Mouse (Mus musculus) spleen, adult 2 months (tissue): ENCODE data around the gene Aldh4a1. TPM values are rescaled to one million over a fixed set of nuclear protein-coding genes. Genes with fewer than 3 reads are reported as not detected.
A peak's percentile ranks its signal among the peaks of the same experiment; 100 is the strongest.

Experiments used
- DNase-seq, 2 experiments: peaks; one replicate each; pipeline versions ENCODE4 v3.0.0 to v3.0.0-alpha.2; 2012 to 2021; ENCODE audit warnings: low spot score in 2 of 2, low read depth in 1 of 2
- H3K27ac ChIP-seq: fragments of 200-500 bp; 2 replicates; pipeline ENCODE4 v1.5.1; 2012; ENCODE audit warnings: low read length, inconsistent platforms; ENCODE audit not compliant: insufficient read depth
- H3K27me3 ChIP-seq: fragments of 200-500 bp; 2 replicates; pipeline ENCODE4 v1.6.1; 2012; ENCODE audit warnings: mild to moderate bottlenecking, moderate library complexity, low read length, inconsistent platforms; ENCODE audit not compliant: control insufficient read depth, insufficient read depth
- H3K36me3 ChIP-seq: fragments of 200-500 bp; 2 replicates; pipeline ENCODE4 v1.6.1; 2012; ENCODE audit warnings: mild to moderate bottlenecking, low read length, inconsistent platforms; ENCODE audit not compliant: control insufficient read depth, insufficient read depth
- H3K4me1 ChIP-seq: fragments of 200-500 bp; 2 replicates; pipeline ENCODE4 v1.6.1; 2011; ENCODE audit warnings: inconsistent platforms; ENCODE audit not compliant: control insufficient read depth, insufficient read depth, insufficient read length
- H3K4me3 ChIP-seq: fragments of 200-500 bp; 2 replicates; pipeline ENCODE4 v1.5.1; 2011; ENCODE audit warnings: mild to moderate bottlenecking, inconsistent platforms; ENCODE audit not compliant: insufficient read depth, insufficient read length; ENCODE audit errors: extremely low read depth
- CTCF ChIP-seq: fragments of 200-500 bp; IDR thresholded peaks from 2 replicates; pipeline ENCODE4 v1.5.1; 2011; ENCODE audit warnings: mild to moderate bottlenecking, inconsistent platforms; ENCODE audit not compliant: insufficient read depth, insufficient read length, insufficient replicate concordance; ENCODE audit errors: extremely low read depth
- POLR2A ChIP-seq: fragments of 200-500 bp; IDR thresholded peaks from 2 replicates; pipeline ENCODE4 v1.6.1; 2011; ENCODE audit warnings: low read depth, low read length, inconsistent platforms
- WGBS: fragments of 180-500 bp; shearing (Covaris S2); methylation state at CpG from one replicate; pipeline ENCODE4 v1.1.7; 2018; 5-methylcytosine and 5-hydroxymethylcytosine counted together
- polyA plus RNA-seq: library from polyadenylated mRNA; depleted of rRNA; stranded (reverse); fragments of >200 nt; gene quantifications from 2 replicates; pipeline ENCODE4 v1.2.3, GENCODE M21; 2012

Gene Aldh4a1
- polyA plus RNA-seq, 1 experiment, result 18.9 TPM

DNA sequence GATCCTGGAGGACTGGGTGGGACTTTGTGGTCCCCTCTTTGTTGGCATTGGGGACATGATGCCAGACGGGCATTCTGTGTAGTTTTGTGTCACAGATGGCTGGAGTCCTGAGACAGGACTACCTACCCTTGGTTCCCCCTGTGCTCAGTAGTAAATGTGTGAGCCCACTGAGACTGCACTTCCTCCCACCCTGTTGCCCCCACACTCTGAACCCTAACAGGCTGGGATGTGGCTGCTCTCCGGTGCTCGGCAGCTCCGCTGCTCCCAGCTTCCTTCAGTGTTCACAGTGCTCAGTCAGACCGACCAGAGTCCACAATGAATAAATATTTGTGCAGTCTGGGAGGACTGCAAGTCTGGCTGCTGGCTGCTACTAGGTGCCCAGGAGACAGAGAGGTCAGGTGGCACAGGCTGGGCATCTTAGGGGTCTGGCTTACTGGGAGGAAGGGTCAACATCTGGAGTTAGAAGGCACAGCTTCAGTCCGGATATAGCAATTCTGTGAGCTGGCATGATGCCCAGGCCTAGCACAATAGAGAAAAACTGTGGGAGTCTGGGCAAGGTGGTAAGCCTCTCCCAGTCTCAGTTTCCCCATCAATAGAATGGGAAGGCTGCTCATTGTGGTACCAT is 41.1 kb upstream of the Aldh4a1 start:
- Histone ChIP-seq H3K27me3 (no peaks in the 10 kb centered on the region), H3K27ac (peak overlapping the region; percentile 31; the same call in 1 of the 2 replicates), H3K4me1 (peaks cover 14% of the 10 kb centered on the region; the same call in 1 of the 2 replicates), H3K4me3 (no peak overlapping the region), H3K36me3 (no peaks in the 10 kb centered on the region)
- TF ChIP-seq CTCF, result no peak
- no peak for TF ChIP-seq POLR2A
- DNase-seq, result no peak
- 33% methylated on average over 6 of the region's 6 CpGs for WGBS

DNA sequence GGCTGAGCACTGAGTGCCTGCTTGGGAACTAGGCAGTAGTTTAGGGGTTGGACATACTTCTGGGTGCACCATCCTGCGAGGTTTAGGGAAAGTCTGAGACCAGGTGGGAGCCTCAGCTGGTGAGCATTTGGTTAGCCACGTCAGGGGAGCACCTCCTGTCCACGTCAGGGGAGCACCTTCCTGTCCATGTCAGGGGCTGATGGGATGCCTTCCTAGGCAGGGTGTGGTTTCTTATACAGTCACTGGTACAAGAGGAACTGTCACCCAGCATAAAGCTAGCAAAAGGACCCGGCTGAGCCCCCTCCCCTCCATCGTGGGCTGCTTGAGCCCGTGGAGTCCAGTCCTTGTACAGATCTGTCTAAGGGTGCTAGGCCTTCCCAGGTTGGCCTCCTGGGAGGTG is 40.3 kb upstream of the Aldh4a1 start:
- no peak for DNase-seq
- no peak overlapping the region for H3K27ac ChIP-seq
- peaks cover 14% of the 10 kb centered on the region; the same call in 1 of the 2 replicates for H3K4me1 ChIP-seq
- H3K4me3 ChIP-seq, result no peak overlapping the region
- no peaks in the 10 kb centered on the region for H3K27me3 ChIP-seq
- no peaks in the 10 kb centered on the region for H3K36me3 ChIP-seq
- WGBS, result 72% methylated on average over 6 of the region's 6 CpGs
- TF ChIP-seq POLR2A (no peak), CTCF (no peak)

- Histone ChIP-seq H3K27ac (no peak overlapping the region), H3K4me3 (no peak overlapping the region), H3K4me1 (peaks cover 14% of the 10 kb centered on the region; the same call in 1 of the 2 replicates), H3K36me3 (no peaks in the 10 kb centered on the region), H3K27me3 (no peaks in the 10 kb centered on the region)
- 63% methylated on average over 3 of the region's 3 CpGs for WGBS
- TF ChIP-seq CTCF, result no peak
- DNase-seq, result no peak
These were observed 39.8 kb upstream of the Aldh4a1 start for GRCm38 (mm10) chr4:139582903-139583302.

DNA sequence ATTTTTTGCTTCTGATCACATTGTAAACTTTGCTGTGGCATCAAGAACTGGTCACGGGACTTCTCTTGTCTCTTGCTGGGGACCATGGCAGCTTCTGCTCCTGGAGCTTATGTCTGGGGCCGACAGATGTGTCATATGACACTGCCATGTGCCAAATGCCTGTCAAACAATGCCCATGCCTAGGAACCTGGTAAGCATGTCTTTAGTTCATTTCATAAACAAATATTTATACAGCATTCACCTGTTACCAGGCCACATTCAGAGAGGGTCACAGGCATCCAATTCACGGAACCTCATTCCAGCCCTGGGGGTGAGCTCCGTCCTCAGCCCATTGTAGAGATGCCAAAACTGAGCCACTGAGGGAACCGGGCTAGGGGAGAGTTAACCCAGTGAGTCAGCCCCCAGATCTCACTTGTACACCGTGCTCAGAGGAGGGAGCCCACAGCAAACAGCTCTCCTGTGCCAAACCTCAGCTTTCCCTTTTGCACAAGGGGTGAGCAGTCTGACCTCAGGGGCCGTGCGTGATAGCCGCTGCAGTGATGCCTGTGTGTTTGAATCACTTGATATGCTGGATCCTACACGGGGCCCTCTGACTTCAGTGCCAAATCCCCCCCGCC is 38.9 kb upstream of the Aldh4a1 start:
- no peak overlapping the region for H3K27ac ChIP-seq
- TF ChIP-seq CTCF, result no peak
- TF ChIP-seq POLR2A, result no peak
- 81% methylated on average over 11 of the region's 11 CpGs for WGBS
- no peaks in the 10 kb centered on the region for H3K36me3 ChIP-seq
- H3K4me3 ChIP-seq, result no peak overlapping the region
- DNase-seq, result no peak
- H3K4me1 ChIP-seq, result peaks cover 14% of the 10 kb centered on the region; the same call in 1 of the 2 replicates
- no peaks in the 10 kb centered on the region for H3K27me3 ChIP-seq

DNA sequence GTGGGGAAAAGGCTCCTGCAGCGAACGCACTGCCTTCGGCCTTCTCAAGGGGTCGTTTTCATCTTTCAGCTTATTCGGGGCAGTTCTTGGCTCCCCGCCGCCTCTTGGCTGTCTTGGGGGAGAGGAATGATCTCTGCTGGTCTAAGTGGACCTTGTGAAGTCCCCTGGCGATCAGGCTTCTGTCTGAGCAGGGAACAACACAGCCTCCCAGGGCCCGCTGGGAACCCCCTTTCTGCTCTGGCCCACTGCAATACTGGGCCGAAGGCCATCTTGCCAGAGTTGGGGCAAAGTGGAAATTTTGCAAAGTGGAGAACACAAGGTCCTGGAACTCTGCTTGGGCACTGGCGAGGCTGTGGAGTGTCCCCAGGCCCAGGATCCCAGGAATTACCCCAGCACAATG is 38.0 kb upstream of the Aldh4a1 start:
- Histone ChIP-seq H3K27ac (peak overlapping the region; percentile 22; the same call in 1 of the 2 replicates), H3K27me3 (no peaks in the 10 kb centered on the region)
- 86% methylated on average over 11 of the region's 11 CpGs for WGBS

GRCm38 (mm10) chr4:139585713-139586112 is 37.0 kb upstream of the Aldh4a1 start:
- 90% methylated on average over 7 of the region's 7 CpGs for WGBS
- Histone ChIP-seq H3K27ac (no peak overlapping the region), H3K4me1 (peaks cover 14% of the 10 kb centered on the region; the same call in 1 of the 2 replicates), H3K36me3 (no peaks in the 10 kb centered on the region), H3K27me3 (no peaks in the 10 kb centered on the region), H3K4me3 (no peak overlapping the region)
- no peak for DNase-seq
- TF ChIP-seq POLR2A, result no peak
- no peak for TF ChIP-seq CTCF

More for the DNA sequence above, 38.0 kb upstream of the Aldh4a1 start:
- Histone ChIP-seq H3K36me3 (no peaks in the 10 kb centered on the region), H3K4me3 (no peak overlapping the region), H3K4me1 (peaks cover 14% of the 10 kb centered on the region; the same call in 1 of the 2 replicates)
- DNase-seq, result no peak
- no peak for TF ChIP-seq CTCF
- no peak for TF ChIP-seq POLR2A

DNA sequence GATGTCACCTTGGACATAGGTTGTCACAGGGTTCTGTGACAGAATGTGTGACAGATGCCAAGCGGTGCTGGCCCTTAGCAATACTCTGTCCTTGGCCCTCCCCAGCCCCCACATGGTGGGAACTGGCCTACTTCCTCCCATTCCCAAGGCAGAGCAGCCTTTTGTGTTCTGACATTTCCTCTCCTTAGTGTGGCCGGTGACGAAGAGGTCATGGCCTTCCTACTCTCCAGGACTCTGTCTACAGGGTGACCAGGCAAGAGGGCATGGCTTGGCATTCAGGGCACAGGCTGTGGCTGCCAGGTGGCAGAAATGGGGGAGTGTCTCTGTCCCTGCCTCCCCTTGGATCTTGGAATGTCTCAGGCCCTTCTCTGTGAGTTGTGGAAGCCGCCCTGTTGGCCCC is 35.3 kb upstream of the Aldh4a1 start:
- H3K4me1 ChIP-seq, result peaks cover 4% of the 10 kb centered on the region; the same call in 1 of the 2 replicates
- DNase-seq, result no peak
- TF ChIP-seq POLR2A, result no peak
- no peak for TF ChIP-seq CTCF
- WGBS, result 86% methylated on average over 4 of the region's 4 CpGs
- H3K27ac ChIP-seq, result 0 out of 2 replicates have a peak overlapping the region, but pooled peaks have one; percentile 6
- no peaks in the 10 kb centered on the region for H3K36me3 ChIP-seq
- H3K4me3 ChIP-seq, result no peak overlapping the region
- H3K27me3 ChIP-seq, result no peaks in the 10 kb centered on the region
